Mouse (Mus musculus) cerebellum, adult 9-10 months (tissue): ENCODE data around the gene Gnb1.

ENCODE experiments used
- DNase-seq: peaks from one replicate; pipeline ENCODE4 v3.0.0; 2022

Gnb1 gene

GRCm38 (mm10) chr4:155487746-155488145 lies 3.4 kb upstream of the Gnb1 start:
- no peak for DNase-seq

- DNase-seq, result peak; percentile 55
Observed at GRCm38 (mm10) chr4:155488232-155489025, 2.7 kb upstream of the Gnb1 start.

- DNase-seq, result no peak
Observed at GRCm38 (mm10) chr4:155489101-155489970, 1.8 kb upstream of the Gnb1 start.

GRCm38 (mm10) chr4:155490456-155490855 lies 705 bp upstream of the Gnb1 start:
- no peak for DNase-seq

GRCm38 (mm10) chr4:155491529-155492130 lies 469 bp downstream of the Gnb1 start:
- DNase-seq, result peak; percentile 49

- peak; percentile 48 for DNase-seq
Observed at GRCm38 (mm10) chr4:155492131-155492633, 1.0 kb downstream of the Gnb1 start.

GRCm38 (mm10) chr4:155494891-155495290 lies 3.7 kb downstream of the Gnb1 start:
- no peak for DNase-seq

- DNase-seq, result no peak
Observed at GRCm38 (mm10) chr4:155497963-155498362, 6.8 kb downstream of the Gnb1 start.

- DNase-seq, result peak; percentile 47
Observed at GRCm38 (mm10) chr4:155501126-155501525, 10.0 kb downstream of the Gnb1 start.

- DNase-seq, result no peak
Observed at GRCm38 (mm10) chr4:155505067-155505466, 13.9 kb downstream of the Gnb1 start.

- DNase-seq, result no peak
Observed at GRCm38 (mm10) chr4:155505671-155506295, 14.6 kb downstream of the Gnb1 start.

GRCm38 (mm10) chr4:155508614-155509013 lies 17.5 kb downstream of the Gnb1 start:
- no peak for DNase-seq

- no peak for DNase-seq
Observed at GRCm38 (mm10) chr4:155510981-155511380, 19.8 kb downstream of the Gnb1 start.

GRCm38 (mm10) chr4:155514810-155515209 lies 23.6 kb downstream of the Gnb1 start:
- DNase-seq, result no peak

GRCm38 (mm10) chr4:155517948-155518517 lies 26.9 kb downstream of the Gnb1 start:
- DNase-seq, result no peak

- DNase-seq, result no peak
Observed at GRCm38 (mm10) chr4:155522327-155522726, 31.2 kb downstream of the Gnb1 start.

- DNase-seq, result no peak
Observed at GRCm38 (mm10) chr4:155525751-155526150, 34.6 kb downstream of the Gnb1 start.

- no peak for DNase-seq
Observed at GRCm38 (mm10) chr4:155529294-155529693, 38.1 kb downstream of the Gnb1 start.

GRCm38 (mm10) chr4:155549993-155550392 lies 58.8 kb downstream of the Gnb1 start:
- DNase-seq, result no peak

- no peak for DNase-seq
Observed at GRCm38 (mm10) chr4:155550446-155550845, 59.3 kb downstream of the Gnb1 start.

GRCm38 (mm10) chr4:155551073-155551472 lies 59.9 kb downstream of the Gnb1 start:
- no peak for DNase-seq

GRCm38 (mm10) chr4:155552917-155553532 lies 61.9 kb downstream of the Gnb1 start:
- peak; percentile 78 for DNase-seq
